Mouse (Mus musculus): Measurements from ENCODE around the gene Spp1. TPM values are rescaled to one million over a fixed set of nuclear protein-coding genes. Genes with fewer than 3 reads are reported as not detected.
"Not testable (repeated sequence)": the region's sequence is repeated elsewhere in the genome, so short reads cannot be mapped to it uniquely, and the experiment has no call there.

Gene Spp1
- polyA plus RNA-seq, 1 experiment from 2014 or later: 5.3 TPM

GRCm38 (mm10) chr5:104446156-104446555, 11.2 kb downstream of the Spp1 start:
- Histone ChIP-seq H3K4me2 (ENCODE audit: low read depth) (no peak overlapping the region), H3K36me3 (ENCODE audit: control insufficient read depth, insufficient read depth, low read length) (no peaks in the 10 kb centered on the region), H3K27ac (ENCODE audit: low read depth, low read length) (no peak overlapping the region), H3K9ac (ENCODE audit: low read length) (no peak overlapping the region), H3K4me3 (ENCODE audit: low read depth, low read length) (no peak overlapping the region), H3K4me1 (ENCODE audit: control insufficient read depth, insufficient read depth, low read length) (no peaks in the 10 kb centered on the region), H3K9me3 (ENCODE audit: control insufficient read depth, low read length) (no peaks in the 10 kb centered on the region), H3K27me3 (ENCODE audit: control insufficient read depth, insufficient read depth, low read length) (no peaks in the 10 kb centered on the region)
- DNase-seq (ENCODE audit: low spot score) (peak; percentile 65), ATAC-seq (ENCODE audit: insufficient read depth, low FRiP score, low TSS enrichment) (peak; percentile 72; the same call in 1 of the 2 replicates)
- 18% methylated on average over 3 of the region's 3 CpGs for WGBS

GRCm38 (mm10) chr5:104448346-104448745, 13.4 kb downstream of the Spp1 start:
- not testable (repeated sequence) for H3K4me1 ChIP-seq (ENCODE audit: control insufficient read depth, insufficient read depth, low read length); ATAC-seq (ENCODE audit: insufficient read depth, low FRiP score, low TSS enrichment); H3K4me3 ChIP-seq (ENCODE audit: low read depth, low read length); DNase-seq (ENCODE audit: low spot score); H3K4me2 ChIP-seq (ENCODE audit: low read depth); H3K27me3 ChIP-seq (ENCODE audit: control insufficient read depth, insufficient read depth, low read length); H3K27ac ChIP-seq (ENCODE audit: low read depth, low read length); H3K9me3 ChIP-seq (ENCODE audit: control insufficient read depth, low read length); H3K36me3 ChIP-seq (ENCODE audit: control insufficient read depth, insufficient read depth, low read length); H3K9ac ChIP-seq (ENCODE audit: low read length)
- 23% methylated on average over 6 of the region's 6 CpGs for WGBS

GRCm38 (mm10) chr5:104449491-104449890, 14.6 kb downstream of the Spp1 start:
- no peak overlapping the region for H3K27ac ChIP-seq (ENCODE audit: low read depth, low read length)
- no peak for DNase-seq (ENCODE audit: low spot score)
- H3K4me1 ChIP-seq (ENCODE audit: control insufficient read depth, insufficient read depth, low read length): no peaks in the 10 kb centered on the region
- 38% methylated on average over 3 of the region's 3 CpGs for WGBS
- no peak overlapping the region for H3K9ac ChIP-seq (ENCODE audit: low read length)
- no peak overlapping the region for H3K4me2 ChIP-seq (ENCODE audit: low read depth)
- H3K9me3 ChIP-seq (ENCODE audit: control insufficient read depth, low read length): no peaks in the 10 kb centered on the region
- no peaks in the 10 kb centered on the region for H3K27me3 ChIP-seq (ENCODE audit: control insufficient read depth, insufficient read depth, low read length)
- no peaks in the 10 kb centered on the region for H3K36me3 ChIP-seq (ENCODE audit: control insufficient read depth, insufficient read depth, low read length)
- H3K4me3 ChIP-seq (ENCODE audit: low read depth, low read length): no peak overlapping the region
- no peak for ATAC-seq (ENCODE audit: insufficient read depth, low FRiP score, low TSS enrichment)

DNA sequence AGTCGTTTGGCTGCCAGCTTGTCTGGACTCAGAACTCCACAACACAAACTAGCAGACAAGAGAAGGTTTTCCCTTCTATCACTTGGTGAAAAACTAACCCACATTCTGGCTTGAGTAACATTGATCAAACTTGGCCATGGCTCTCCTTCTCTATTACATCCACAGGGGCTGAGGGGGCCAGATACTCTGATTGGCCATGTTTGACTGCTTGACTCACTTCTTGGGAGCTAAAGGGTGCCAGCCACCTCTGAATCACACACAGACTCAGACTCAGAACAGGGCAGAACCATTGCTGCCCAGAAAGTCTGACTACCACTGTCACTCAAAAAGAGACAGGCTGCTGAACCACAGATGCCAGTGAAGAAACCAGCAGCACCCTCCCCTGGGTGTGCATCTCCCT, 18.2 kb downstream of the Spp1 start:
- no peaks in the 10 kb centered on the region for H3K4me1 ChIP-seq (ENCODE audit: control insufficient read depth, insufficient read depth, low read length)
- H3K4me3 ChIP-seq (ENCODE audit: low read depth, low read length): no peak overlapping the region
- no peaks in the 10 kb centered on the region; the same call in 1 of the 2 replicates for H3K9me3 ChIP-seq (ENCODE audit: control insufficient read depth, low read length)
- no peak for DNase-seq (ENCODE audit: low spot score)
- H3K27me3 ChIP-seq (ENCODE audit: control insufficient read depth, insufficient read depth, low read length): no peaks in the 10 kb centered on the region
- WGBS: 67% methylated on average over 1 of the region's 1 CpGs
- no peak overlapping the region for H3K9ac ChIP-seq (ENCODE audit: low read length)
- no peak overlapping the region for H3K4me2 ChIP-seq (ENCODE audit: low read depth)
- ATAC-seq (ENCODE audit: insufficient read depth, low FRiP score, low TSS enrichment): no peak
- no peak overlapping the region for H3K27ac ChIP-seq (ENCODE audit: low read depth, low read length)
- no peaks in the 10 kb centered on the region for H3K36me3 ChIP-seq (ENCODE audit: control insufficient read depth, insufficient read depth, low read length)

DNA sequence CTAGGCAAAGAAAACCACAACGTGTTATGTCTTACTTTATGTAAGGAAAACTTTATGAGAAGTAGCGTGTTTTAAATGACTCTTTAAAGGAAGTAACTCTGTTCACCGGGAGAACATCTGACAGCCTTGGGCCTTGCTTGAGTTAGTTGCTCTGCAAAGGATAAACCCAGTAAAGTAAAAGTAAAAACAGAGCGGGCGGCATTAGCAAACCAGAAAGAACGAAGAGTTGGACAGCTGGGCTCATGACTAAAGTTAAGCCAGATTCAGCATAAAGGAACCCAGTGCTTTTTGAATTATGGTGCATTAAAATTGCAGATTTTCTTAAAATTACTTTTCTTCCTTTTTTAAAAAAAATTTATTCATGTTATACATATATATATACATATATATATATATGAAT, 19.6 kb downstream of the Spp1 start:
- 90% methylated on average over 6 of the region's 6 CpGs for WGBS
- Histone ChIP-seq H3K27me3 (ENCODE audit: control insufficient read depth, insufficient read depth, low read length) (no peaks in the 10 kb centered on the region), H3K4me2 (ENCODE audit: low read depth) (no peak overlapping the region), H3K9me3 (ENCODE audit: control insufficient read depth, low read length) (no peaks in the 10 kb centered on the region; the same call in 1 of the 2 replicates), H3K9ac (ENCODE audit: low read length) (no peak overlapping the region), H3K4me3 (ENCODE audit: low read depth, low read length) (no peak overlapping the region), H3K27ac (ENCODE audit: low read depth, low read length) (no peak overlapping the region), H3K36me3 (ENCODE audit: control insufficient read depth, insufficient read depth, low read length) (no peaks in the 10 kb centered on the region), H3K4me1 (ENCODE audit: control insufficient read depth, insufficient read depth, low read length) (no peaks in the 10 kb centered on the region)
- no peak for ATAC-seq (ENCODE audit: insufficient read depth, low FRiP score, low TSS enrichment)
- DNase-seq (ENCODE audit: low spot score): no peak

DNA sequence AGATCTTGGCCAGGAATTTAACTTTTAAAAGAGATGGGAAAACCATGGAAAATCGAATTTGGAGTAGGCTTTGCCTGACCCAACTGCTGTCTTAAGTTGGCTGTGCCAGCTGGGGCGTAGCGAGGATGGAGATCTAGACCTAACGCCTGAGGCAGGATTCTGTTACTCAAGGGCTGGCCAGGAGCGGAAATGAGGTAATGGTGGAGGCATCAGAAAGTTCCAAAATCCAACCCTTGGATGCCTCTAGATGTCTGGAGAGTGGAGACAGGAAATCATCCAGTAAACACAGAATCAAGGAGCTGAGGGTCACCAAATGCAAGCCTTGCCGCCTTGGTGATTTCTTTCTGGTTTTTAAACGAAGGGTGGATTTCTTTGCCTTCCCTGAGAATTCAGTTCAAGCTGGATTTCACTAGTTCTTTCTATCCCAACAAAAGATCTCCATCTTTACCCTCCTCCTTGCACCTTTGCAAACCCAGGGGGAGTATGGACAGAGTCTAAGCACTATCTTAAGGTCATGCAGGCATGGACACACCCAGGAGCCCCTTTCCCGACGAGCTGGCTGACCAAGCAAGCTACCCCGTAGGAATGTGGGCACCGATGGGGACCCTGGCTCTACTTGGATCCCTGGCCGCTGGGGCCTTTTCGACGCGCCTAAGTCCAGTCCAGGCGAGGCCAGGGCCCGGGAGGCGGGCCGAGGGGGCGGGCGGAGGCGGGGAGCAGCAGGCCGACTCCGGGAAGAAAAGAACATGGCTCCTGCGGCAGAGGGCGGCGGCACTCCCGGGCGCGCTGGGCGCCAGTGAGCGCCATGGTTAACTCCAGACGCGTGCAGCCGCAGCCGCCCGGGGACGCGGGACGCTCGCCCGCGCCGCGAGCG, 24.2 kb downstream of the Spp1 start, which contains the start of gene Pkd2:
Gene Pkd2, plus strand, starts transcription at position 619 of the 874 bp plus-strand sequence.
- ATAC-seq (ENCODE audit: insufficient read depth, low FRiP score, low TSS enrichment) (peak; percentile 80), DNase-seq (ENCODE audit: low spot score) (peak; percentile 85)
- Histone ChIP-seq H3K9ac (ENCODE audit: low read length) (peak within 1 kb of the TSS; percentile 98), H3K4me3 (ENCODE audit: low read depth, low read length) (peak within 1 kb of the TSS; percentile 79), H3K27me3 (ENCODE audit: control insufficient read depth, insufficient read depth, low read length) (no peaks in the 10 kb centered on the region), H3K4me2 (ENCODE audit: low read depth) (peak within 1 kb of the TSS; percentile 77), H3K27ac (ENCODE audit: low read depth, low read length) (peak within 1 kb of the TSS; percentile 91), H3K4me1 (ENCODE audit: control insufficient read depth, insufficient read depth, low read length) (no peaks in the 10 kb centered on the region), H3K9me3 (ENCODE audit: control insufficient read depth, low read length) (no peaks in the 10 kb centered on the region; the same call in 1 of the 2 replicates), H3K36me3 (ENCODE audit: control insufficient read depth, insufficient read depth, low read length) (peaks cover 3% of the 10 kb centered on the region; the same call in 1 of the 2 replicates)
- WGBS: 14% methylated on average over 39 of the region's 46 CpGs

- peak overlapping the region; percentile 98 for H3K9ac ChIP-seq (ENCODE audit: low read length)
- peak overlapping the region; percentile 77 for H3K4me2 ChIP-seq (ENCODE audit: low read depth)
- DNase-seq (ENCODE audit: low spot score) (peak; percentile 75), ATAC-seq (ENCODE audit: insufficient read depth, low FRiP score, low TSS enrichment) (peak; percentile 78)
- H3K4me1 ChIP-seq (ENCODE audit: control insufficient read depth, insufficient read depth, low read length): no peaks in the 10 kb centered on the region
- H3K27me3 ChIP-seq (ENCODE audit: control insufficient read depth, insufficient read depth, low read length): no peaks in the 10 kb centered on the region
- H3K27ac ChIP-seq (ENCODE audit: low read depth, low read length): peak overlapping the region; percentile 91
- WGBS: under 1% methylated on average over 66 of the region's 82 CpGs
- H3K36me3 ChIP-seq (ENCODE audit: control insufficient read depth, insufficient read depth, low read length): peaks cover 3% of the 10 kb centered on the region; the same call in 1 of the 2 replicates
- no peaks in the 10 kb centered on the region; the same call in 1 of the 2 replicates for H3K9me3 ChIP-seq (ENCODE audit: control insufficient read depth, low read length)
- peak overlapping the region; percentile 79 for H3K4me3 ChIP-seq (ENCODE audit: low read depth, low read length)
Observed at GRCm38 (mm10) chr5:104459706-104460455, 25.0 kb downstream of the Spp1 start.

GRCm38 (mm10) chr5:104460456-104460838, 25.5 kb downstream of the Spp1 start:
- WGBS: 41% methylated on average over 3 of the region's 3 CpGs

More at GRCm38 (mm10) chr5:104460456-104460838, 25.5 kb downstream of the Spp1 start:
- ATAC-seq (ENCODE audit: insufficient read depth, low FRiP score, low TSS enrichment): no peak
- Histone ChIP-seq H3K27me3 (ENCODE audit: control insufficient read depth, insufficient read depth, low read length) (no peaks in the 10 kb centered on the region), H3K4me3 (ENCODE audit: low read depth, low read length) (peak overlapping the region; percentile 79), H3K9ac (ENCODE audit: low read length) (peak overlapping the region; percentile 98), H3K9me3 (ENCODE audit: control insufficient read depth, low read length) (no peaks in the 10 kb centered on the region; the same call in 1 of the 2 replicates), H3K4me2 (ENCODE audit: low read depth) (peak overlapping the region; percentile 77), H3K4me1 (ENCODE audit: control insufficient read depth, insufficient read depth, low read length) (no peaks in the 10 kb centered on the region), H3K27ac (ENCODE audit: low read depth, low read length) (no peak overlapping the region), H3K36me3 (ENCODE audit: control insufficient read depth, insufficient read depth, low read length) (peaks cover 3% of the 10 kb centered on the region; the same call in 1 of the 2 replicates)
- no peak for DNase-seq (ENCODE audit: low spot score)

All from neural tube, embryonic 11.5 days (tissue).